7 mouse cellular contexts compared by ENCODE assay signal in the genomic region with DNA sequence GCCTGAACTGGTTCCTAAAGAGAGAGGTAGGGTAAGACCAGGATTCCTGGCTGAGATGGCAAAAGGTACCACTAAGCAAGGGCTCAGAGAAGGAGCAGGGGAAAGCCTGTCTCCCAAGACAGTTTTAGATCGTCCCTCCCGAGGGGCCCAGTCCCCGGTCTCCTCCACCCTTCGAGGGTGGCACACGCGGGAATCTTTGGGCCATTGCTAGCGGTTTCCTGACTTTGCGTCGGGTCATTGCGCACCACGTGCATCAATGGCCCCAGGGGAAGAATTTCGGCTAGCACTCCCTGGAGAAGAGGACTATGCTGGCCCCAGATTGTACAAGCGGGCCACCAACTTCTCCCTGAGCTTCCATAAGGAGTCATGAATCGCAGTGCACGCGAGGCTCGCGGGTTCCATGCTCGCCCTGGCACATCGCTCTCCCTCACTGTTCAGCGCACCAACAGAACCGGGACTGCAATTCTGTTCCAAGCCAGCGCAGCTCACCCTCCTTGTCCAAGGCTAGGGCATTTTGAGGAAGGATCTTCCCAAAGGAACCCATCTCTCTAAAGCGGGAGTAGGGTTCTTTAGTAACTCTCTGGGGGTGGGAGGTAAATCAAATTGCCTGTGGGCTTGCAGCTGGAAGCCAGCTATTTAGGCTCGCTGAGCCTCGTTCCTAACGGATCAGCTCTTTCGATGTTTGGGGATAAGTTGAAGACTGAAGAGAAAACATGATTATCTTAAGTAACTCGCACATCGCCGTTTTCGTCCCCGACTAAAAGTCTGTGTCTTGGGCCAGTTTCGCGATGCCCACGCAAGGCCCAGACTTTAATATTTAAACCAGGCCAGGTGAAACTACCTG.
DNase-seq lines count a peak whose midpoint lies in the region; ATAC-seq and TF ChIP-seq lines count a peak whose summit lies in the region.

No protein-coding gene starts in this region.

- DNase-seq in lung, postnatal 0 days (ENCODE audit: low spot score) = no peak
- DNase-seq in lung, postnatal 10 days = no peak
- DNase-seq in heart, postnatal 0 days (ENCODE audit: low spot score) = no peak
- DNase-seq in limb, embryonic 11.5 days (ENCODE audit: low spot score) = peak; percentile 59
- peak; percentile 40 for DNase-seq in retina, postnatal 1 day
- no peak for DNase-seq in testis, postnatal 10 days (ENCODE audit: low spot score)

- peak overlapping the region; percentile 87 for H3K4me2 ChIP-seq in lung, postnatal 0 days (replicated peaks; ENCODE audit: low read depth, low read length)
- H3K4me2 ChIP-seq in heart, postnatal 0 days (ENCODE audit: low read depth, low read length) = peak overlapping the region; percentile 85
- H3K4me2 ChIP-seq in limb, embryonic 11.5 days (ENCODE audit: low read depth, severe bottlenecking) = peak overlapping the region; percentile 61

- TF ChIP-seq POLR2A in cortical plate, adult 2 months (IDR thresholded peaks at IDR 0.05; ENCODE audit: extremely low read depth, insufficient read depth, low read length) = no peak

- peak overlapping the region; percentile 45 for H3K4me3 ChIP-seq in lung, postnatal 0 days (ENCODE audit: low read depth, low read length)
- H3K4me3 ChIP-seq in cortical plate, adult 2 months (ENCODE audit: insufficient read depth, low read length) = peak overlapping the region; percentile 25
- H3K4me3 ChIP-seq in heart, postnatal 0 days (ENCODE audit: low read depth, low read length) = peak overlapping the region; percentile 53
- peak overlapping the region; percentile 32 for H3K4me3 ChIP-seq in limb, embryonic 11.5 days (ENCODE audit: low read depth, low read length)

- no peaks in the 10 kb centered on the region for H3K36me3 ChIP-seq in lung, postnatal 0 days (ENCODE audit: insufficient read depth, low read length)
- no peaks in the 10 kb centered on the region for H3K36me3 ChIP-seq in heart, postnatal 0 days (replicated peaks; ENCODE audit: control insufficient read depth, insufficient read depth, low read length)
- H3K36me3 ChIP-seq in limb, embryonic 11.5 days (ENCODE audit: control insufficient read depth, insufficient read depth, low read length) = no peaks in the 10 kb centered on the region; the same call in 1 of the 2 replicates

- no peak for ATAC-seq in lung, postnatal 0 days
- ATAC-seq in heart, postnatal 0 days (ENCODE audit: insufficient read depth, low read depth) = no peak
- ATAC-seq in limb, embryonic 11.5 days (ENCODE audit: insufficient number of reproducible peaks, low FRiP score, low TSS enrichment, low read depth) = no peak

- no peak for TF ChIP-seq EP300 in lung, postnatal 0 days (IDR thresholded peaks at IDR 0.05)
- no peak for TF ChIP-seq EP300 in heart, postnatal 0 days (IDR thresholded peaks at IDR 0.05; ENCODE audit: low read depth)

- peak overlapping the region; percentile 43 for H3K9ac ChIP-seq in lung, postnatal 0 days (replicated peaks; ENCODE audit: low read depth)
- peak overlapping the region; percentile 60 for H3K9ac ChIP-seq in heart, postnatal 0 days (replicated peaks; ENCODE audit: low read depth, low read length)
- peak overlapping the region; percentile 43 for H3K9ac ChIP-seq in limb, embryonic 11.5 days (ENCODE audit: low read length)

- WGBS in lung, postnatal 0 days = 37% methylated on average over 35 of the region's 36 CpGs
- WGBS in heart, postnatal 0 days = 37% methylated on average over 36 of the region's 36 CpGs
- under 1% methylated on average over 36 of the region's 36 CpGs for WGBS in limb, embryonic 11.5 days

- peaks cover 19% of the 10 kb centered on the region for H3K4me1 ChIP-seq in lung, postnatal 0 days (ENCODE audit: insufficient read depth, low read depth, low read length)
- H3K4me1 ChIP-seq in cortical plate, adult 2 months (ENCODE audit: control insufficient read depth, insufficient read depth, low read length) = peaks cover 3% of the 10 kb centered on the region; the same call in 1 of the 2 replicates
- peaks cover 61% of the 10 kb centered on the region for H3K4me1 ChIP-seq in heart, postnatal 0 days (ENCODE audit: control insufficient read depth, insufficient read depth)
- peaks cover 23% of the 10 kb centered on the region for H3K4me1 ChIP-seq in limb, embryonic 11.5 days (ENCODE audit: control insufficient read depth, insufficient read depth, low read length)

- no peak for TF ChIP-seq CTCF in lung, postnatal 0 days (IDR thresholded peaks at IDR 0.05)
- no peak for TF ChIP-seq CTCF in cortical plate, adult 2 months (IDR thresholded peaks at IDR 0.05; ENCODE audit: extremely low read depth, insufficient read depth, low read length)
- no peak for TF ChIP-seq CTCF in heart, postnatal 0 days (IDR thresholded peaks at IDR 0.05; ENCODE audit: low read depth)

- no peaks in the 10 kb centered on the region for H3K9me3 ChIP-seq in lung, postnatal 0 days (ENCODE audit: low read length)
- no peaks in the 10 kb centered on the region for H3K9me3 ChIP-seq in heart, postnatal 0 days (replicated peaks; ENCODE audit: control insufficient read depth, low read length)
- no peaks in the 10 kb centered on the region for H3K9me3 ChIP-seq in limb, embryonic 11.5 days (ENCODE audit: control insufficient read depth, low read length)

- H3K27me3 ChIP-seq in lung, postnatal 0 days (replicated peaks; ENCODE audit: insufficient read depth, low read length) = no peaks in the 10 kb centered on the region; the same call in 1 of the 2 replicates
- H3K27me3 ChIP-seq in heart, postnatal 0 days (ENCODE audit: control insufficient read depth, insufficient read depth, low read length) = no peaks in the 10 kb centered on the region
- H3K27me3 ChIP-seq in limb, embryonic 11.5 days (ENCODE audit: control insufficient read depth, insufficient read depth, low read length) = peaks cover 18% of the 10 kb centered on the region

- peak overlapping the region; percentile 79; the same call in 1 of the 2 replicates for H3K27ac ChIP-seq in lung, postnatal 0 days (ENCODE audit: low read length)
- H3K27ac ChIP-seq in cortical plate, adult 2 months (ENCODE audit: insufficient read depth, low read length) = peak overlapping the region; percentile 34
- peak overlapping the region; percentile 70 for H3K27ac ChIP-seq in heart, postnatal 0 days (ENCODE audit: low read depth)
- H3K27ac ChIP-seq in limb, embryonic 11.5 days (replicated peaks; ENCODE audit: low read depth, low read length) = no peak overlapping the region

Comparison
In these comparisons a context has a peak if more than half of its experiments do, and no peak if none do; other contexts are left out.
1. DNase-seq: peak in limb, embryonic 11.5 days (single experiment) and retina, postnatal 1 day (single experiment); none in lung, postnatal 0 days (single experiment), lung, postnatal 10 days (single experiment), heart, postnatal 0 days (single experiment) and testis, postnatal 10 days (single experiment).
2. Peak in every context shown above with its lines, with median percentiles within 50 percentile points of each other: H3K4me2 ChIP-seq, H3K4me3 ChIP-seq and H3K9ac ChIP-seq.